Comparison of ENCODE assay signal across 12 mouse cellular contexts in genomic region chr5:67844070-67844469, GRCm38 (mm10). TPM values are rescaled to one million over a fixed set of nuclear protein-coding genes. Genes with fewer than 3 reads are reported as not detected.
DNase-seq lines count a peak whose midpoint lies in the region; ATAC-seq and TF ChIP-seq lines count a peak whose summit lies in the region.
"Had no signal": no experiment of that assay in that cellular context is flagged by ENCODE, and none has a peak within 500 bp of the region (broad histone marks: within the 10 kb centered on the region; RNA-seq: fewer than 3 reads in every experiment).

No protein-coding gene starts in this region.

- H3K9ac ChIP-seq in hindbrain, embryonic 15.5 days: no peak overlapping the region
- 0 out of 2 replicates have a peak overlapping the region, but pooled peaks have one; percentile 9 for H3K9ac ChIP-seq in lung, postnatal 0 days (replicated peaks; ENCODE audit: low read depth)
- H3K9ac ChIP-seq: stomach, embryonic 15.5 days had no signal

- 76% methylated on average over 4 of the region's 4 CpGs for WGBS in hindbrain, embryonic 15.5 days
- WGBS in hindbrain, embryonic 10.5 days: 87% methylated on average over 4 of the region's 4 CpGs
- WGBS in lung, postnatal 0 days: 45% methylated on average over 4 of the region's 4 CpGs

- H3K4me3 ChIP-seq in hindbrain, embryonic 15.5 days: no peak overlapping the region
- no peak overlapping the region for H3K4me3 ChIP-seq in hindbrain, embryonic 10.5 days
- H3K4me3 ChIP-seq in lung, postnatal 0 days (ENCODE audit: low read depth, low read length): peak overlapping the region; percentile 83; the same call in 1 of the 2 replicates
- H3K4me3 ChIP-seq: stomach, embryonic 15.5 days had no signal

- ATAC-seq in hindbrain, embryonic 15.5 days (ENCODE audit: low FRiP score, low read depth): no peak
- ATAC-seq in lung, postnatal 0 days: no peak
- ATAC-seq in activated CD4-positive, CD25-positive, alpha-beta regulatory T cell, adult 4 months: no peak

- no peaks in the 10 kb centered on the region for H3K27me3 ChIP-seq in hindbrain, embryonic 15.5 days
- H3K27me3 ChIP-seq in hindbrain, embryonic 10.5 days (ENCODE audit: insufficient read depth, poor library complexity, severe bottlenecking): no peaks in the 10 kb centered on the region
- no peaks in the 10 kb centered on the region for H3K27me3 ChIP-seq in lung, postnatal 0 days (replicated peaks; ENCODE audit: insufficient read depth, low read length)
- H3K27me3 ChIP-seq: stomach, embryonic 15.5 days had no signal

- no peak overlapping the region for H3K27ac ChIP-seq in hindbrain, embryonic 15.5 days (replicated peaks)
- no peak overlapping the region for H3K27ac ChIP-seq in hindbrain, embryonic 10.5 days
- H3K27ac ChIP-seq in lung, postnatal 0 days (ENCODE audit: low read length): peak overlapping the region; percentile 52
- H3K27ac ChIP-seq: macrophage; stomach, embryonic 15.5 days had no signal

- TF ChIP-seq CTCF in lung, postnatal 0 days (IDR thresholded peaks at IDR 0.05): no peak

- H3K4me2 ChIP-seq in hindbrain, embryonic 15.5 days: peak overlapping the region; percentile 73
- peak overlapping the region; percentile 82 for H3K4me2 ChIP-seq in lung, postnatal 0 days (replicated peaks; ENCODE audit: low read depth, low read length)
- H3K4me2 ChIP-seq: stomach, embryonic 15.5 days had no signal

- DNase-seq in cerebellum, adult 11-12 months: peak; percentile 36
- DNase-seq in cerebellum, postnatal 10 days: no peak
- DNase-seq in hindbrain, embryonic 10.5 days (ENCODE audit: low spot score): no peak
- DNase-seq in brain, adult 2 months (ENCODE audit: low read depth, low spot score): peak; percentile 72
- peak; percentile 58 for DNase-seq in lung, postnatal 0 days (ENCODE audit: low spot score)
- DNase-seq in kidney, adult 11 months: no peak
- DNase-seq: kidney, postnatal 36 days; right cerebral cortex, postnatal 25 days had no signal

- no peaks in the 10 kb centered on the region for H3K36me3 ChIP-seq in hindbrain, embryonic 15.5 days
- no peaks in the 10 kb centered on the region for H3K36me3 ChIP-seq in hindbrain, embryonic 10.5 days
- no peaks in the 10 kb centered on the region for H3K36me3 ChIP-seq in lung, postnatal 0 days (ENCODE audit: insufficient read depth, low read length)
- H3K36me3 ChIP-seq: stomach, embryonic 15.5 days had no signal

- TF ChIP-seq EP300 in lung, postnatal 0 days (IDR thresholded peaks at IDR 0.05): no peak

- H3K9me3 ChIP-seq in hindbrain, embryonic 15.5 days: no peaks in the 10 kb centered on the region
- no peaks in the 10 kb centered on the region for H3K9me3 ChIP-seq in hindbrain, embryonic 10.5 days
- no peaks in the 10 kb centered on the region for H3K9me3 ChIP-seq in lung, postnatal 0 days (ENCODE audit: low read length)
- H3K9me3 ChIP-seq: stomach, embryonic 15.5 days had no signal

- H3K4me1 ChIP-seq in hindbrain, embryonic 15.5 days (replicated peaks): peaks cover 62% of the 10 kb centered on the region
- H3K4me1 ChIP-seq in hindbrain, embryonic 10.5 days (replicated peaks): peaks cover 66% of the 10 kb centered on the region
- peaks cover 11% of the 10 kb centered on the region; the same call in 1 of the 2 replicates for H3K4me1 ChIP-seq in lung, postnatal 0 days (ENCODE audit: insufficient read depth, low read depth, low read length)

RNA-seq across cellular contexts. Expression of gene Atp8a1, which starts 3.2 kb away (rescaled TPM):
- polyA plus RNA-seq in hindbrain, embryonic 15.5 days (2015; fragmentation: Nextera tagmentation; extraction: Ambion mirVana): 49.4 and 56.7 TPM in 2 replicates
- 14.2 and 17.0 TPM in 2 replicates for polyA plus RNA-seq in hindbrain, embryonic 10.5 days (2016; fragmentation: Nextera tagmentation; extraction: Ambion mirVana)
- 68.9 and 88.2 TPM in 2 replicates for polyA plus RNA-seq in lung, postnatal 0 days (2015; fragmentation: Nextera tagmentation; extraction: Ambion mirVana)
- 1 to 10 TPM; 7.2 to 9.1 TPM for polyA plus RNA-seq in activated CD4-positive, CD25-positive, alpha-beta regulatory T cell, adult 4 months (2017; shearing (Covaris generic))

Comparison
In these comparisons a context has a peak if more than half of its experiments do, and no peak if none do; other contexts are left out.
1. DNase-seq: peak in cerebellum, adult 11-12 months (single experiment), brain, adult 2 months (single experiment) and lung, postnatal 0 days (single experiment); none in cerebellum, postnatal 10 days (0 of 2), hindbrain, embryonic 10.5 days (single experiment) and kidney, adult 11 months (single experiment).